Mouse (Mus musculus): ENCODE measurements around the gene Polm. TPM values are rescaled to one million over a fixed set of nuclear protein-coding genes. Genes with fewer than 3 reads are reported as not detected.
"Not testable (repeated sequence)": the region's sequence is repeated elsewhere in the genome, so short reads cannot be mapped to it uniquely, and the experiment has no call there.

The Polm gene
- polyA plus RNA-seq, 1 experiment from 2014 or later = 2.0 TPM

GRCm38 (mm10) chr11:5828509-5829191, 9.2 kb downstream of the Polm start:
- Histone ChIP-seq H3K27me3 (ENCODE audit: control insufficient read depth, insufficient read depth, low read depth, low read length) (no peaks in the 10 kb centered on the region), H3K4me3 (ENCODE audit: low read depth, low read length) (no peak overlapping the region), H3K9ac (ENCODE audit: low read depth, low read length) (no peak overlapping the region), H3K36me3 (ENCODE audit: control insufficient read depth, insufficient read depth) (no peaks in the 10 kb centered on the region; the same call in 1 of the 2 replicates), H3K9me3 (replicated peaks; ENCODE audit: control insufficient read depth, low read length) (no peaks in the 10 kb centered on the region), H3K4me2 (ENCODE audit: low read depth, low read length) (no peak overlapping the region), H3K27ac (ENCODE audit: low read length) (no peak overlapping the region), H3K4me1 (ENCODE audit: control insufficient read depth, low read depth, low read length) (peaks cover 2% of the 10 kb centered on the region; the same call in 1 of the 2 replicates)
- WGBS (ENCODE audit: insufficient replicate concordance) = 73% methylated on average over 11 of the region's 11 CpGs
- ATAC-seq (ENCODE audit: low read depth) = no peak

- Histone ChIP-seq H3K36me3 (ENCODE audit: control insufficient read depth, insufficient read depth) (no peaks in the 10 kb centered on the region; the same call in 1 of the 2 replicates), H3K9me3 (replicated peaks; ENCODE audit: control insufficient read depth, low read length) (no peaks in the 10 kb centered on the region), H3K27ac (ENCODE audit: low read length) (no peak overlapping the region), H3K4me3 (ENCODE audit: low read depth, low read length) (no peak overlapping the region), H3K4me2 (ENCODE audit: low read depth, low read length) (no peak overlapping the region), H3K4me1 (ENCODE audit: control insufficient read depth, low read depth, low read length) (peaks cover 2% of the 10 kb centered on the region; the same call in 1 of the 2 replicates), H3K9ac (ENCODE audit: low read depth, low read length) (no peak overlapping the region), H3K27me3 (ENCODE audit: control insufficient read depth, insufficient read depth, low read depth, low read length) (no peaks in the 10 kb centered on the region)
- ATAC-seq (ENCODE audit: low read depth) = no peak
- 62% methylated on average over 5 of the region's 5 CpGs for WGBS (ENCODE audit: insufficient replicate concordance)
Observed at GRCm38 (mm10) chr11:5827931-5828330, 9.9 kb downstream of the Polm start.

- no peak overlapping the region for H3K4me2 ChIP-seq (ENCODE audit: low read depth, low read length)
- H3K9ac ChIP-seq (ENCODE audit: low read depth, low read length) = no peak overlapping the region
- no peaks in the 10 kb centered on the region for H3K36me3 ChIP-seq (ENCODE audit: control insufficient read depth, insufficient read depth)
- no peak for ATAC-seq (ENCODE audit: low read depth)
- no peak overlapping the region for H3K27ac ChIP-seq (ENCODE audit: low read length)
- H3K9me3 ChIP-seq (replicated peaks; ENCODE audit: control insufficient read depth, low read length) = no peaks in the 10 kb centered on the region
- no peaks in the 10 kb centered on the region for H3K27me3 ChIP-seq (ENCODE audit: control insufficient read depth, insufficient read depth, low read depth, low read length)
- H3K4me1 ChIP-seq (ENCODE audit: control insufficient read depth, low read depth, low read length) = peaks cover 2% of the 10 kb centered on the region; the same call in 1 of the 2 replicates
- no peak overlapping the region for H3K4me3 ChIP-seq (ENCODE audit: low read depth, low read length)
Observed at GRCm38 (mm10) chr11:5825432-5825831, 12.4 kb downstream of the Polm start.

- WGBS (ENCODE audit: insufficient replicate concordance) = 40% methylated on average over 2 of the region's 2 CpGs
Observed at GRCm38 (mm10) chr11:5819223-5819622, 18.6 kb downstream of the Polm start.

GRCm38 (mm10) chr11:5813381-5813780, 24.4 kb downstream of the Polm start:
- Histone ChIP-seq H3K36me3 (ENCODE audit: control insufficient read depth, insufficient read depth) (no peaks in the 10 kb centered on the region), H3K4me3 (ENCODE audit: low read depth, low read length) (no peak overlapping the region), H3K4me1 (ENCODE audit: control insufficient read depth, low read depth, low read length) (no peaks in the 10 kb centered on the region), H3K9me3 (replicated peaks; ENCODE audit: control insufficient read depth, low read length) (no peaks in the 10 kb centered on the region), H3K4me2 (ENCODE audit: low read depth, low read length) (no peak overlapping the region), H3K27ac (ENCODE audit: low read length) (no peak overlapping the region), H3K27me3 (ENCODE audit: control insufficient read depth, insufficient read depth, low read depth, low read length) (no peaks in the 10 kb centered on the region), H3K9ac (ENCODE audit: low read depth, low read length) (no peak overlapping the region)
- no peak for ATAC-seq (ENCODE audit: low read depth)
- WGBS (ENCODE audit: insufficient replicate concordance) = 65% methylated on average over 10 of the region's 10 CpGs

More at GRCm38 (mm10) chr11:5819223-5819622, 18.6 kb downstream of the Polm start:
- ATAC-seq (ENCODE audit: low read depth) = no peak
- H3K4me1 ChIP-seq (ENCODE audit: control insufficient read depth, low read depth, low read length) = no peaks in the 10 kb centered on the region
- H3K27me3 ChIP-seq (ENCODE audit: control insufficient read depth, insufficient read depth, low read depth, low read length) = no peaks in the 10 kb centered on the region
- H3K4me2 ChIP-seq (ENCODE audit: low read depth, low read length) = no peak overlapping the region
- no peaks in the 10 kb centered on the region for H3K36me3 ChIP-seq (ENCODE audit: control insufficient read depth, insufficient read depth)
- no peaks in the 10 kb centered on the region for H3K9me3 ChIP-seq (replicated peaks; ENCODE audit: control insufficient read depth, low read length)
- H3K4me3 ChIP-seq (ENCODE audit: low read depth, low read length) = no peak overlapping the region
- no peak overlapping the region for H3K27ac ChIP-seq (ENCODE audit: low read length)
- no peak overlapping the region for H3K9ac ChIP-seq (ENCODE audit: low read depth, low read length)

GRCm38 (mm10) chr11:5809487-5809886, 28.3 kb downstream of the Polm start:
- not testable (repeated sequence) for H3K4me2 ChIP-seq (ENCODE audit: low read depth, low read length); H3K27ac ChIP-seq (ENCODE audit: low read length); H3K9ac ChIP-seq (ENCODE audit: low read depth, low read length); H3K27me3 ChIP-seq (ENCODE audit: control insufficient read depth, insufficient read depth, low read depth, low read length); H3K36me3 ChIP-seq (ENCODE audit: control insufficient read depth, insufficient read depth); H3K4me3 ChIP-seq (ENCODE audit: low read depth, low read length); ATAC-seq (ENCODE audit: low read depth); H3K9me3 ChIP-seq (replicated peaks; ENCODE audit: control insufficient read depth, low read length); H3K4me1 ChIP-seq (ENCODE audit: control insufficient read depth, low read depth, low read length)
- 72% methylated on average over 4 of the region's 4 CpGs for WGBS (ENCODE audit: insufficient replicate concordance)

- Histone ChIP-seq H3K27me3 (ENCODE audit: control insufficient read depth, insufficient read depth, low read depth, low read length) (no peaks in the 10 kb centered on the region), H3K9me3 (replicated peaks; ENCODE audit: control insufficient read depth, low read length) (no peaks in the 10 kb centered on the region), H3K4me2 (ENCODE audit: low read depth, low read length) (no peak overlapping the region), H3K27ac (ENCODE audit: low read length) (no peak overlapping the region), H3K36me3 (ENCODE audit: control insufficient read depth, insufficient read depth) (no peaks in the 10 kb centered on the region), H3K4me1 (ENCODE audit: control insufficient read depth, low read depth, low read length) (no peaks in the 10 kb centered on the region), H3K9ac (ENCODE audit: low read depth, low read length) (no peak overlapping the region), H3K4me3 (ENCODE audit: low read depth, low read length) (no peak overlapping the region)
- 66% methylated on average over 9 of the region's 9 CpGs for WGBS (ENCODE audit: insufficient replicate concordance)
- no peak for ATAC-seq (ENCODE audit: low read depth)
Observed at GRCm38 (mm10) chr11:5807956-5808355, 29.9 kb downstream of the Polm start.

GRCm38 (mm10) chr11:5805711-5806110, 32.1 kb downstream of the Polm start:
- no peak overlapping the region for H3K4me2 ChIP-seq (ENCODE audit: low read depth, low read length)
- H3K9ac ChIP-seq (ENCODE audit: low read depth, low read length) = no peak overlapping the region
- no peaks in the 10 kb centered on the region for H3K27me3 ChIP-seq (ENCODE audit: control insufficient read depth, insufficient read depth, low read depth, low read length)
- no peak overlapping the region for H3K27ac ChIP-seq (ENCODE audit: low read length)
- no peak overlapping the region for H3K4me3 ChIP-seq (ENCODE audit: low read depth, low read length)
- WGBS (ENCODE audit: insufficient replicate concordance) = 36% methylated on average over 3 of the region's 3 CpGs
- no peaks in the 10 kb centered on the region for H3K36me3 ChIP-seq (ENCODE audit: control insufficient read depth, insufficient read depth)
- H3K9me3 ChIP-seq (replicated peaks; ENCODE audit: control insufficient read depth, low read length) = no peaks in the 10 kb centered on the region
- peaks cover 3% of the 10 kb centered on the region; the same call in 1 of the 2 replicates for H3K4me1 ChIP-seq (ENCODE audit: control insufficient read depth, low read depth, low read length)
- ATAC-seq (ENCODE audit: low read depth) = no peak

- no peak overlapping the region for H3K4me3 ChIP-seq (ENCODE audit: low read depth, low read length)
- H3K9ac ChIP-seq (ENCODE audit: low read depth, low read length) = no peak overlapping the region
- H3K4me1 ChIP-seq (ENCODE audit: control insufficient read depth, low read depth, low read length) = peaks cover 3% of the 10 kb centered on the region; the same call in 1 of the 2 replicates
- no peak for ATAC-seq (ENCODE audit: low read depth)
- peaks cover 6% of the 10 kb centered on the region; the same call in 1 of the 2 replicates for H3K36me3 ChIP-seq (ENCODE audit: control insufficient read depth, insufficient read depth)
- H3K4me2 ChIP-seq (ENCODE audit: low read depth, low read length) = no peak overlapping the region
- 57% methylated on average over 5 of the region's 5 CpGs for WGBS (ENCODE audit: insufficient replicate concordance)
- no peaks in the 10 kb centered on the region for H3K9me3 ChIP-seq (replicated peaks; ENCODE audit: control insufficient read depth, low read length)
- H3K27ac ChIP-seq (ENCODE audit: low read length) = no peak overlapping the region
- no peaks in the 10 kb centered on the region for H3K27me3 ChIP-seq (ENCODE audit: control insufficient read depth, insufficient read depth, low read depth, low read length)
Observed at GRCm38 (mm10) chr11:5804174-5804573, 33.6 kb downstream of the Polm start.

Data from liver, embryonic 16.5 days (tissue).